Mouse (Mus musculus) heart, embryonic 12.5 days (tissue): ENCODE data around the gene Gm11937. TPM values are rescaled to one million over a fixed set of nuclear protein-coding genes. Genes with fewer than 3 reads are reported as not detected.
"Not testable (repeated sequence)": the region's sequence is repeated elsewhere in the genome, so short reads cannot be mapped to it uniquely, and the experiment has no call there.

Experiments
- ATAC-seq: fragments of 200-750 bp; cut with Nextera tagmentation; 2 replicates; pipeline ENCODE4 v1.8.0; 2017; ENCODE audit warnings: moderate TSS enrichment, moderate library complexity; ENCODE audit not compliant: insufficient number of reproducible peaks, low FRiP score
- H3K27ac ChIP-seq: fragments of 300-500 bp; sonication (generic); 2 replicates; pipeline ENCODE4 v1.5.1; 2016; ENCODE audit warnings: mild to moderate bottlenecking, moderate library complexity; ENCODE audit not compliant: poor library complexity, severe bottlenecking
- H3K27me3 ChIP-seq: fragments of 300-500 bp; sonication (generic); replicated peaks from 2 replicates; pipeline ENCODE4 v1.6.1; 2016; ENCODE audit warnings: mild to moderate bottlenecking, moderate library complexity
- H3K36me3 ChIP-seq: fragments of 300-500 bp; sonication (generic); 2 replicates; pipeline ENCODE4 v1.6.1; 2016; ENCODE audit warnings: mild to moderate bottlenecking, moderate library complexity
- H3K4me1 ChIP-seq: fragments of 300-500 bp; sonication (generic); replicated peaks from 2 replicates; pipeline ENCODE4 v1.6.1; 2016; ENCODE audit warnings: mild to moderate bottlenecking
- H3K4me2 ChIP-seq: fragments of 300-500 bp; sonication (generic); 2 replicates; pipeline ENCODE4 v1.6.1; 2016; ENCODE audit warnings: mild to moderate bottlenecking, moderate library complexity
- H3K4me3 ChIP-seq: fragments of 300-500 bp; sonication (generic); 2 replicates; pipeline ENCODE4 v1.5.1; 2016; ENCODE audit warnings: mild to moderate bottlenecking
- H3K9ac ChIP-seq: fragments of 300-500 bp; sonication (generic); 2 replicates; pipeline ENCODE4 v1.6.1; 2016; ENCODE audit warnings: mild to moderate bottlenecking, moderate library complexity
- H3K9me3 ChIP-seq: fragments of 300-500 bp; sonication (generic); replicated peaks from 2 replicates; pipeline ENCODE4 v1.6.1; 2016; ENCODE audit warnings: mild to moderate bottlenecking, moderate library complexity
- WGBS: fragments of 180-500 bp; shearing (Covaris S2); methylation state at CpG from one replicate; pipeline ENCODE4 v1.1.7; 2016; 5-methylcytosine and 5-hydroxymethylcytosine counted together
- polyA plus RNA-seq: library from polyadenylated mRNA; unstranded; fragments of >200 nt; fragmentation: Nextera tagmentation; extraction: Ambion mirVana; gene quantifications from 2 replicates; pipeline ENCODE4 v1.2.1, GENCODE M21; 2016

Gm11937 gene
- polyA plus RNA-seq, 1 experiment from 2014 or later, result not detected

- Histone ChIP-seq H3K9me3 (no peaks in the 10 kb centered on the region), H3K9ac (no peak overlapping the region), H3K27me3 (peaks cover 5% of the 10 kb centered on the region), H3K27ac (no peak overlapping the region), H3K4me2 (no peak overlapping the region), H3K4me3 (no peak overlapping the region), H3K4me1 (no peaks in the 10 kb centered on the region), H3K36me3 (no peaks in the 10 kb centered on the region)
- no peak for ATAC-seq
- 45% methylated on average over 2 of the region's 2 CpGs for WGBS
Measured at GRCm38 (mm10) chr11:99633293-99633692, 23.3 kb upstream of the Gm11937 start.

DNA sequence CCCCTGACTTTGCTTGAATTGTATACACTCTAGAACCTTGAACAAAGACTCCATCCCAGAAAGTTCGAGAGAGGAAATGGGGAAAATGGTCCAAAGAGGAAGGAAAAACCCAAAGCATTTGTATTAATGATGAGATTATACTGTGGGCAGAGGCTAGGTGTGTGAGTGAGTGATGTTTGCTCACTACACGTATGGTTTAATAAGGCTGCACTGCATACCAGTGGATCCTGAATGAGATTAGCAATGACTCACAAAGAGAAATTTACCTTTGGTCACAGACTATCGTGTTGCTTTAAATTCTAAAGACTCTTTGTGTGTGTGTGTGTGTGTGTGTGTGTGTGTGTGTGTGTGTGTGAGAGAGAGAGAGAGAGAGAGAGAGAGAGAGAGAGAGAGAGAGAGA, 20.9 kb upstream of the Gm11937 start:
- peaks cover 10% of the 10 kb centered on the region for H3K27me3 ChIP-seq
- H3K4me3 ChIP-seq, result no peak overlapping the region
- H3K9ac ChIP-seq, result no peak overlapping the region
- ATAC-seq, result no peak
- H3K27ac ChIP-seq, result no peak overlapping the region
- 65% methylated on average over 3 of the region's 3 CpGs for WGBS
- no peaks in the 10 kb centered on the region for H3K9me3 ChIP-seq
- no peaks in the 10 kb centered on the region for H3K4me1 ChIP-seq
- H3K4me2 ChIP-seq, result no peak overlapping the region
- no peaks in the 10 kb centered on the region for H3K36me3 ChIP-seq

GRCm38 (mm10) chr11:99628138-99628537, 18.1 kb upstream of the Gm11937 start, which contains the start of gene Krtap4-1:
Gene Krtap4-1, minus strand, starts transcription at chr11:99628238.
- Histone ChIP-seq H3K4me1 (no peaks in the 10 kb centered on the region), H3K36me3 (no peaks in the 10 kb centered on the region), H3K27ac (no peak within 1 kb of the TSS), H3K4me2 (no peak within 1 kb of the TSS), H3K27me3 (peaks cover 5% of the 10 kb centered on the region; the same call in 1 of the 2 replicates), H3K9me3 (peaks cover 5% of the 10 kb centered on the region; the same call in 1 of the 2 replicates), H3K9ac (no peak within 1 kb of the TSS), H3K4me3 (no peak within 1 kb of the TSS)
- no peak for ATAC-seq
- 76% methylated on average over 4 of the region's 4 CpGs for WGBS

GRCm38 (mm10) chr11:99620335-99620734, 10.3 kb upstream of the Gm11937 start, which contains the start of gene Gm11562:
Gene Gm11562, minus strand, starts transcription at chr11:99620435.
- H3K27ac ChIP-seq, result no peak within 1 kb of the TSS
- ATAC-seq, result no peak
- no peak within 1 kb of the TSS for H3K4me3 ChIP-seq
- H3K9me3 ChIP-seq, result peaks cover under 1% of the 10 kb centered on the region; the same call in 1 of the 2 replicates
- no peaks in the 10 kb centered on the region for H3K36me3 ChIP-seq
- no peaks in the 10 kb centered on the region for H3K4me1 ChIP-seq
- H3K27me3 ChIP-seq, result no peaks in the 10 kb centered on the region
- no peak within 1 kb of the TSS for H3K4me2 ChIP-seq
- 81% methylated on average over 2 of the region's 2 CpGs for WGBS
- no peak within 1 kb of the TSS for H3K9ac ChIP-seq

DNA sequence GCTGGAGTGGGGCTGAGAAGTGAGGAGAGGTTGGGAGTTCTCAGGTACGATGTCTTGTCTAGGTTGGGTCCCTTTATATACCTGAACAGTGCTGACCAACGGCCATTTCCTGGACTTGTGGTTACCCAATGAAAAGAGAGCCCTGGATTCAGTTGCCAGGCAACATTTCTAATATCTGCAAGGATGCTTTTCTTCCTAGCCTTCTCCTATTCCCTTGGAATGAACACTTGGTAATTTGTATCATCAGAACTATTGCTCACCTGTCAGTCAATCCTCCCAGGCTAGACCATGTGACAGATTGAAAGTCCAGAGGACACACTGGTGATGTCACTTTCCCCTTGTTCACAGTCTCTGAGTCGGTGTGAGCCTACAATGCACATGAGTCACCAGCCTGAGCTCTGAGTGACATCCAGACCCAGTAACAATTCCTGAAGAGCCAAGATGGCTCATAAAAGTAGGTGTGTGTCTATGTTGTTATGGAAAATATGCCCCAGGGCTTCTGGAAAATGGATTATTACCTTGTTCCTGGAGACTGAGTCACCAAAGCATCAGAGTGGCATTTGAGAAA, 4.9 kb upstream of the Gm11937 start, which contains the start of gene Krtap2-4:
Krtap2-4 (minus strand) TSS at position 51 of the 568 bp plus-strand sequence.
- H3K4me3 ChIP-seq, result no peak within 1 kb of the TSS
- H3K27ac ChIP-seq, result no peak within 1 kb of the TSS
- H3K27me3 ChIP-seq, result no peaks in the 10 kb centered on the region
- H3K36me3 ChIP-seq, result no peaks in the 10 kb centered on the region
- no peak within 1 kb of the TSS for H3K4me2 ChIP-seq
- no peak for ATAC-seq
- no peaks in the 10 kb centered on the region for H3K4me1 ChIP-seq
- no peak within 1 kb of the TSS for H3K9ac ChIP-seq
- no peaks in the 10 kb centered on the region for H3K9me3 ChIP-seq
- 53% methylated on average over 3 of the region's 3 CpGs for WGBS

GRCm38 (mm10) chr11:99609126-99609525, 863 bp downstream of the Gm11937 start:
- no peaks in the 10 kb centered on the region for H3K9me3 ChIP-seq
- no peak overlapping the region for H3K9ac ChIP-seq
- no peaks in the 10 kb centered on the region for H3K4me1 ChIP-seq
- H3K4me3 ChIP-seq, result no peak overlapping the region
- no peak overlapping the region for H3K4me2 ChIP-seq
- H3K27ac ChIP-seq, result no peak overlapping the region
- ATAC-seq, result no peak
- WGBS, result 62% methylated on average over 1 of the region's 1 CpGs
- H3K27me3 ChIP-seq, result no peaks in the 10 kb centered on the region; the same call in 1 of the 2 replicates
- no peaks in the 10 kb centered on the region for H3K36me3 ChIP-seq

DNA sequence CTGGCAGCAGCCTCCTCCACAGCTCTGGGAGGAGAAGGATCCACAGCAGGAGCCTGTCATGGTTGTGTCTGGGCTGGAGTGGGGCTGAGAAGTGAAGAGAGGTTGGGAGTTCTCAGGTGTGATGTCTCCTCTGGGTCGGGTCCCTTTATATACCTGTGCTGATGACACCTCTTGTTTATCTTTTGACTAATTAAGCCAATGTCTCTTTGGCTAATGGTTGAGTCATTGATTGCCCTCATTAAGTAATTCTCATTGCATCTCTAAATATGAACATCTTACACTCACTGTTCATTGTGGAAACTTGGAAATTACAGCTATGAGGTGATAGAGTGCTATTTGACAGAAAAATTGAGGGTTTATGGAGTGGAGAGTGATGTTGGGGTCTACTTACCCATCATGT, 6.8 kb downstream of the Gm11937 start, which contains the start of gene Gm11938:
Gm11938 (minus strand) TSS at position 101 of the 400 bp plus-strand sequence.
- not testable (repeated sequence) for H3K36me3 ChIP-seq
- 59% methylated on average over 1 of the region's 1 CpGs for WGBS

GRCm38 (mm10) chr11:99597742-99598141, 12.2 kb downstream of the Gm11937 start, which contains the start of gene Krtap9-3:
Gene Krtap9-3, minus strand, starts transcription at chr11:99598105.
- not testable (repeated sequence) for H3K4me3 ChIP-seq, ATAC-seq, H3K9me3 ChIP-seq, H3K4me2 ChIP-seq, H3K36me3 ChIP-seq, H3K27me3 ChIP-seq, H3K9ac ChIP-seq, H3K4me1 ChIP-seq, H3K27ac ChIP-seq
- WGBS, result 74% methylated on average over 6 of the region's 6 CpGs

More for the DNA sequence above, 6.8 kb downstream of the Gm11937 start, which contains the start of gene Gm11938:
- not testable (repeated sequence) for H3K4me1 ChIP-seq, H3K4me3 ChIP-seq, H3K4me2 ChIP-seq, H3K27ac ChIP-seq, ATAC-seq, H3K27me3 ChIP-seq, H3K9ac ChIP-seq, H3K9me3 ChIP-seq

- WGBS, result 76% methylated on average over 6 of the region's 6 CpGs
- H3K4me3 ChIP-seq, result no peak within 1 kb of the TSS
- 0 out of 2 replicates have a peak, but pooled peaks cover 4% of the 10 kb centered on the region for H3K27me3 ChIP-seq
- H3K36me3 ChIP-seq, result no peaks in the 10 kb centered on the region
- H3K27ac ChIP-seq, result no peak within 1 kb of the TSS
- no peak for ATAC-seq
- no peaks in the 10 kb centered on the region for H3K9me3 ChIP-seq
- no peaks in the 10 kb centered on the region for H3K4me1 ChIP-seq
- no peak within 1 kb of the TSS for H3K9ac ChIP-seq
- no peak within 1 kb of the TSS for H3K4me2 ChIP-seq
Measured at GRCm38 (mm10) chr11:99590981-99591380, 19.0 kb downstream of the Gm11937 start, which contains the start of gene Krtap1-3. Gene Krtap1-3, minus strand, starts transcription at chr11:99591339.

DNA sequence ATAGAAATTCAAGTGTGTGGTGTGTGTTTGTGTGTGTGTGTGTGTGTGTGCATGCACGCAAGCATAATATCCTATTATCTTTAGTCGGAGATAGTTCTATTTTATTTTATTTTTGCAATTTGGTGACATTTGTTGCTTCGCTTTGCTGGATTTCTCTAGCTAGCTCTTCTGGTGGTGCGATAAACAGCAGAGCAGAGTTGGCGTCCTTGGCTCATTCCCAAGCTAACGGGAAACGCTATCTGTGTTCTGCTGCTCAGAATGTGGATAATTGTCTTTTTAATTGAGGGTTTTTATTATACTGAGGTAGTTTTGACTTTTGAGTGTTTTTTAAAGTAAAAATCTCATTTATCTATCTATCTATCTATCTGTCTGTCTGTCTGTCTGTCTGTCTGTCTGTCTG, 24.9 kb downstream of the Gm11937 start:
- 0 out of 2 replicates have a peak, but pooled peaks cover 3% of the 10 kb centered on the region for H3K27me3 ChIP-seq
- 81% methylated on average over 7 of the region's 7 CpGs for WGBS

GRCm38 (mm10) chr11:99583245-99583704, 26.7 kb downstream of the Gm11937 start, which contains the start of gene Krtap1-4:
Gene Krtap1-4, minus strand, starts transcription at chr11:99583654.
- ATAC-seq, result no peak
- WGBS, result 69% methylated on average over 5 of the region's 5 CpGs
- H3K4me1 ChIP-seq, result no peaks in the 10 kb centered on the region

More for the DNA sequence above, 24.9 kb downstream of the Gm11937 start:
- no peaks in the 10 kb centered on the region for H3K36me3 ChIP-seq
- H3K4me3 ChIP-seq, result no peak overlapping the region
- no peaks in the 10 kb centered on the region for H3K9me3 ChIP-seq
- no peak for ATAC-seq
- no peak overlapping the region for H3K9ac ChIP-seq
- no peak overlapping the region for H3K4me2 ChIP-seq
- no peak overlapping the region for H3K27ac ChIP-seq
- H3K4me1 ChIP-seq, result no peaks in the 10 kb centered on the region

More at GRCm38 (mm10) chr11:99583245-99583704, 26.7 kb downstream of the Gm11937 start, which contains the start of gene Krtap1-4:
- H3K4me2 ChIP-seq, result no peak within 1 kb of the TSS
- no peak within 1 kb of the TSS for H3K9ac ChIP-seq
- H3K27ac ChIP-seq, result no peak within 1 kb of the TSS
- 0 out of 2 replicates have a peak, but pooled peaks cover 3% of the 10 kb centered on the region for H3K27me3 ChIP-seq
- H3K36me3 ChIP-seq, result no peaks in the 10 kb centered on the region
- no peak within 1 kb of the TSS for H3K4me3 ChIP-seq
- H3K9me3 ChIP-seq, result no peaks in the 10 kb centered on the region
